Mouse (Mus musculus) gastrocnemius, adult 18-20 months (tissue): ENCODE measurements around the gene Lrfn1. TPM values are rescaled to one million over a fixed set of nuclear protein-coding genes. Genes with fewer than 3 reads are reported as not detected.
"Not testable (repeated sequence)": the region's sequence is repeated elsewhere in the genome, so short reads cannot be mapped to it uniquely, and the experiment has no call there.

ENCODE experiments used
- DNase-seq: peaks from one replicate; pipeline ENCODE4 v3.0.0; 2021; ENCODE audit warnings: low spot score
- total RNA-seq, 2 experiments: library from RNA; stranded (reverse); gene quantifications; 2 replicates each; pipeline ENCODE4 v1.2.3; 2021

Gene Lrfn1
- total RNA-seq, 2 experiments from 2014 or later: 0.16 to 0.26 TPM

DNA sequence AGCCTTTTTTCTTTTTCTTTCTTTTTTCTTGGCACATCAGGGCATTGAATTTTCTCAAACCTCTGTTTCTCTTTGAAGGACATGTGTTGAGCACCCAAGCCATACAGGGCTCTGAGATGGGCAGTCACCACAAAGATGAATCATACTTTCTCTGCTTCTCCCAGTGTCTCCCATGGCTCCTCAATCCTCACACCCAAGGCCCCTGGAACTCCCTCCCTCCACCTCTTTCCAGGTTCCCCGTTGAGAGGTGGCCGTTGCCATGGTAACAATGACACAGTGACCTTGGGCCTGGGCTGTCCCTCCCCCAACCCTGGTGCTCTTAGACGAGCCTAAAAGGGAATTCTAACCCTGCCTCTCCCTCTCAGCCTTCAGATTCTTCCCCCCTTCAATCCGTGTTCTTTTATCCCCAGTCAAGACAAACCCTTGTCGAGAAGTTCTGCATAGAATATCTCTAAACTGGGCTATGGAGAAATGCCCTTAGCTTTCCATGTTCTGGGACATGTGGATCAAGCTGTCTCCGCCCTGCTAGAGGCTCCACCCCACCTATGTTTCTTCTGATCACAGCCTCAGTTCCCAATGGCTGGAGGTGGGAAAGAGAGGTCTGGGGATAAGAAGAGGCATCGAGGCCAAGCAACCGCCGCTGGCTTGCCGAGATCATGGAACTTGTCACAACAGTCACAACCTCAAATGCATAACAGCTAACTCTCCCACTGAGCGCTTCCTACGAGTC lies 4.5 kb upstream of the Lrfn1 start:
- DNase-seq: no peak

GRCm38 (mm10) chr7:28447865-28448820 lies 3.6 kb upstream of the Lrfn1 start:
- no peak for DNase-seq

DNA sequence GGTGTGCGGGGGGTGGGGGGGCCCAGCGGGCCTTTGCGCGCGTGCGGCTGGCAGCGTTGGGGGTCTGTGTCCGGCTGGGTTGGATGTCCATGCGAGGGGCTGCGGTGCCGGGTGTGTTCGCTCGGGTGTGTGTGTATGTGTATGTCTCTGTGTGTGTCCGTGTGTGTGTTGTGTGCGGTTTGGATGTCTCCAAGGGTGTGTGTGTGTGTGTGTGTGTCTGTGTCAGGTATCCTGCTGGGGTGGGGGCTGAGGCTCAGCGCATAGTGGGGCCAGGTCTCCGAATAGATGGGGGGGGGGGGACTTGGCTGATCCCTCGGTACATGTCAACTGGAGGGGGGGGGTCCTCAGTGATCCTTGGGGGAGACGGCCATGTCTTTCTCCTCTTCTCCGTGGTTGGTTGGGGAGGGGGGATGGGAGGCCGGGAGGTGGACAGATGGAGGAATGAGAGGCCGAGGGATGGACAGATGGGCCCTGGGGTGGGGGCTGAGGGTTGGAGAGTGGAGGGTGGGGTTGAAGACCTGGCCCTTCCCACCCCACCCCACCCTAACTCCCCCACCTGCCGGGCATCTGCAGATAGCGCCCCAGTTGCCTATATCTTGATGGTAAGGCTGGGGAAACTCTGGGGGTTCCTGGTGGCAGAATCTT lies 703 bp downstream of the Lrfn1 start:
- no peak for DNase-seq

- no peak for DNase-seq
Observed at GRCm38 (mm10) chr7:28460361-28460760, 8.6 kb downstream of the Lrfn1 start.

DNA sequence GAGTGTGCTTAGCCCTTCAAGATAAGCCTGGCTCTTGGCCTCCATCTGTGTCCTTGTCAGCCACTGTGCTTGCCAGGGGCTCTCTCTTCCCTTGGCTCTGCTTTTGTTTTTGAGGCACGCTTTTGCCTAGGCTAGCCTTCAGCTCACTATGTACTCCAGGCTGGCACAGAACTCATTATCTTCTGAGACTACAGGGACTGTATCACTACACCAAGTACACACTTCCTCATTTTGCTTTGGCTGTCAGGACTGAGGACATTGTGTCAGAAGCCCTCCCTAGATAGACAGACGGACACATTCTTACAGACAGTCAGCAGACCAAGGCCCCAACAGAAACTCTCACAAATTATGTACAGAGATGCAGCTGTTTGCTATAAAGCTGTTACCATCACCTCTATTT lies 11.0 kb downstream of the Lrfn1 start:
- DNase-seq: no peak

DNA sequence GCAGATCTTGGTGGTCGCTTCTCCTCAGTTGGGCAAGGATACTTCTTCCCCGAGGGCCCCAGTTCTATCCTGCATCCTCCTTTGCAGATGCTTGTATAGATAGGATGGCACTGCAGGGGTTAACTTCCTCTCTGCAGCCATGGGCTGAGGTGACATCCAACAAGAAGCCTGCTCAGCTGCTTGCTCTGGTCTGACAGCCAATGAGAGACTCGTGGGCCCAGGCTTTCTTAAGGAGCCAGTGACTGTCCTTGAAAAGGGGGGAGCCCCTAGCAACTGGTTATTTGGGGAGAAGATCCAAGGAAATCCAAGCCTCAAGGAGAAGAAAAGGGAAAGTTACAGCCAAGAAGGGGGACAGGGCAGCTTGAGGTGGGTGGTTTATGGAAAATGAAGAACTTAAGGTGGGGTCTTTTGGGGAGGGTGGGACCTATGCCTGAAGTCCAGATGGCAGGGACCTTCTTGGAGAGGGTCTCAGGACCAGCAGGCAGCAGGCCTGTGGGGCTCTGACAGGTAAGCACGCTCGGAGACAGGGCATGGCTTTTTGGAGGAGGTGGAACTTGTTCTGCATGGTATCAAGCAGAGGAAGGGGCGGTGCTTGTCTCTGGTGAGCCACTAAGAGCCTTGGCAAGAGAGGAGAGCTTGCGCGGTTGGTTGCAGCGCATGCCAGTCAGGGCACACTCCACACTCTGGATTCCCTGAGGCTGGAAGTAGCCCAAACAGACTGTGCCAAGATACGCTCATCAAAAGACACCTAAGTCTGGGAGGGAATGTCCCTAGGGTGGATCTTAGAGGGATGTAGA lies 12.8 kb downstream of the Lrfn1 start:
- DNase-seq: no peak

DNA sequence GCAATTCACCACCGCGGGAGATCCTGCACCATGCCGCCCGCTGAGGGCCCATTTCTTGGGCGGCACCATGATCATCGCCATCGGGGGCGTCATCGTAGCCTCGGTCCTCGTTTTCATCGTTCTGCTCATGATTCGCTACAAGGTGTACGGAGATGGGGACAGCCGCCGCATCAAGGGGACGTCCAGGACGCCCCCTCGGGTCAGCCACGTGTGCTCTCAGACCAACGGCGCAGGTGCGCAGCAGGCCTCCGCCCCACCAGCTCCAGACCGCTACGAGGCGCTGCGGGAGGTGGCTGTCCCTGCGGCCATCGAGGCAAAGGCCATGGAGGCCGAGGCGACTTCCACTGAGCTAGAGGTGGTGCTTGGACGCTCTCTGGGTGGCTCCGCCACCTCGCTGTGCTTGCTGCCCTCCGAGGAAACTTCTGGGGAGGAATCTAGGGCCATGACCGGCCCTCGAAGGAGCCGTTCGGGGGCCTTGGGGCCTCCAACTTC lies 15.0 kb downstream of the Lrfn1 start:
- DNase-seq: no peak

GRCm38 (mm10) chr7:28467213-28467751 lies 15.5 kb downstream of the Lrfn1 start:
- DNase-seq: no peak

GRCm38 (mm10) chr7:28476191-28476590 lies 24.4 kb downstream of the Lrfn1 start:
- no peak for DNase-seq

DNA sequence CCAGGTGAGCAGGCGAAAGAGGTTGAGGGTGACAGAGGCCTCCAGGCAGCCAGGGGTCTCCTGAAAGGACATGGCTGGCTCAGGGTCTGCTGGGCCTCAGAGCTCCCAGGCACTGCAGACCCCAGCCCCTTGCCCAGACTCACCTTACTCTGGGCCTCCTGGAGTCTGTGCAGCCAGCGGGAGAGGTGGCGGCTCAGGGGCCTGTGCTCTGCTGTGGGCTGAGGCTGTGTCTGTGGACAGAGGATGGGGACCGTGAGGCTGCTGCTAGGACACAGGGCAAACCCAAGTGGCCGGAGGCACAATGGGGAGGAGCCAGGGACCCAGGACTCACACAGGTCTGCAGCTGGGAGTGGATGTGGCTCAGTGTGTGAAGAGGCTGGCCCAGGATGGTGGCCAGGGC lies 25.6 kb downstream of the Lrfn1 start:
- DNase-seq: no peak

GRCm38 (mm10) chr7:28478854-28479253 lies 27.1 kb downstream of the Lrfn1 start:
- no peak for DNase-seq

GRCm38 (mm10) chr7:28482854-28483253 lies 31.1 kb downstream of the Lrfn1 start:
- DNase-seq: no peak

GRCm38 (mm10) chr7:28484192-28484591 lies 32.4 kb downstream of the Lrfn1 start:
- DNase-seq: no peak

GRCm38 (mm10) chr7:28488030-28488491 lies 36.3 kb downstream of the Lrfn1 start:
- DNase-seq: no peak

DNA sequence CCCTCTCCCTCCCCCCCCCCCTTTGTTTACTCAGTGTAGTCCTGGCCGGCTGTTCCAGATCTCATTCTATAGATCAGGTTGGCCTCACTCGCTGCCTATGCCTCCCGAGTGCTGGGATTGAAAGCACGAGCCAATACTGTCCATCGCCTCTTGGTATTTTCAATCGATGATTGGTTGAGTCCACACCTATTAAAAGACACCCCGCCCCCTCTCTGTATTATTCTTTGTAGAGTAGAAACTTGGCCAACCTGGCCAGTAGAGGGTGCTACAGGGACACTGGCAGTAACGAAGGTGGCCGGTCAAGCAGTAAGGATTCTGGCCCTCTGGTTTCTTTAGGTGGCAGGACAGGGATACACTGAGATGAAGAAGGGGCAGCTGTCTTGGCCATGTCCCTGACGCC lies 38.6 kb downstream of the Lrfn1 start:
- peak; percentile 32 for DNase-seq

DNA sequence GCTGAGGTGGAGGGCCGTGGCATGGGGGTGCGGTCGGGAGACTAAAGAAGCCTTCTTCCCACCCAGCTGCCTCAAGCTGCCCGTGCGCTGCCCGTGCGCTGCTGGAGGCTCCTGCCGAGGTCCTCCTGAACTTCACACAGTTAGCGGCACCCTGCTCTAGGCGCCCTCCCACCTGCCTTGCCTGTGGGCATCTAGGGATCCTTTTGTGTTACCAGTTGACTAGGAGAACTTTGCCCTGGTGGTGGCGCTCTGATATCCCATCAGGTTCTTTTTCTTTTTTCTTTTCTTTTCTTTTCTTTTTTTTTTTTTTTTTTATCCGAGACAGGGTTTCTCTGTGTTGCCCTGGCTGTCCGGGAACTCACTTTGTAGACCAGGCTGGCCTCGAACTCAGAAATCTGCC lies 39.1 kb downstream of the Lrfn1 start:
- DNase-seq: no peak

GRCm38 (mm10) chr7:28492310-28492709 lies 40.5 kb downstream of the Lrfn1 start:
- DNase-seq: no peak

DNA sequence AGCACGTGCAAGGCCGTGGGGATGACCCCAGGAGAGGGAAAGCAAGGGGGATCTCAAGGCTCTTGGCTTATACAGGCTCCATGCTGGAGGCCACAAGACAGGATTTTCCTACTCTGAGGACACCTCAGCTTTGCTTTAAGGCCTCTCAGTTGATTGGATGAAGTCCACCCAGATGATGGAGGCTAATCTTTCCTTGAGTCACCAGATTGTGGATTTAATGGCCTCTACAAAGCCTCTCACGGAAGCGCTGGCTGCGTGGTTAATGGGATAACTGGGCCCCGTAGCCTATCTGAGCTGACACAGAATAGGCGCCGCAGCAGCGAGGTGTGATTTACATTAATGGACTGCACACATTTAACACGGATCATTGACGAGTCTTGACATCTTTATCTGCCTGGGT lies 43.6 kb downstream of the Lrfn1 start:
- DNase-seq: no peak

DNA sequence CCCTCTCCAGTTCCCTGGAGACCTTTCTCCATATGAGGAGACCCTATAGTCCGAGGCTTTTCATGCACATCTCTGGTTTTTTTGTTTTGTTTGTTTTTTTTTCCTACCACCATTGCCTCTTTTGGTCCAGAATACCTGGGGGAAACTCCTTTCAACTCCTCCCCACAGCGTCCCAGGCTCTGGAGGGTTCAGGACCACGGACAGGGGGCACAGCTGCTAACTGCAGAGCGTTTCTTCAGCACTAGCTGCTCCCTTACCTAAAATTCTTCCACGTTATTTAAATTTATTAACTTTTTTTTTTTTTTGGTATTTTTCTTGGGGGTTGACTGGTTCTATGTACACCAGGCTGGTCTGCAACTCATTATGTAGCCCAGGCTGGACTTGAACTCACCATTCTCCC lies 53.8 kb downstream of the Lrfn1 start:
- no peak for DNase-seq

- DNase-seq: not testable (repeated sequence)
Observed at GRCm38 (mm10) chr7:28509121-28509520, 57.3 kb downstream of the Lrfn1 start.
